Mouse (Mus musculus): ENCODE measurements at regions not wholly inside any gene's neighbourhood (a gene's known extent, or its start where the extent isn't known, plus 50 kb on each side); places are given as distances from the start of the nearest gene placed in this dataset.

GRCm38 (mm10) chr3:119949041-119949470 lies 164.8 kb upstream of the Ptbp2 start:
- peak; percentile 7 for DNase-seq
- H3K4me3 ChIP-seq (replicated peaks; ENCODE audit: extremely low read depth, low read depth, low read length): no peak overlapping the region
- 24% methylated on average over 17 of the region's 17 CpGs for WGBS

GRCm38 (mm10) chr3:119947126-119947525 lies 162.9 kb upstream of the Ptbp2 start:
- no peak for DNase-seq
- H3K4me1 ChIP-seq (ENCODE audit: control insufficient read depth, insufficient read depth, low read length): no peaks in the 10 kb centered on the region
- no peak overlapping the region for H3K4me3 ChIP-seq (replicated peaks; ENCODE audit: extremely low read depth, low read depth, low read length)
- WGBS: 88% methylated on average over 4 of the region's 4 CpGs
- TF ChIP-seq CTCF (IDR thresholded peaks at IDR 0.05; ENCODE audit: insufficient read depth, low read length) (no peak), POLR2A (IDR thresholded peaks at IDR 0.05; ENCODE audit: borderline replicate concordance, extremely low read depth, low read depth, low read length) (no peak)

More at GRCm38 (mm10) chr3:119949041-119949470, 164.8 kb upstream of the Ptbp2 start:
- TF ChIP-seq CTCF (IDR thresholded peaks at IDR 0.05; ENCODE audit: insufficient read depth, low read length) (no peak), POLR2A (IDR thresholded peaks at IDR 0.05; ENCODE audit: borderline replicate concordance, extremely low read depth, low read depth, low read length) (no peak)
- H3K4me1 ChIP-seq (ENCODE audit: control insufficient read depth, insufficient read depth, low read length): no peaks in the 10 kb centered on the region

GRCm38 (mm10) chr3:119944115-119944514 lies 159.8 kb upstream of the Ptbp2 start:
- no peaks in the 10 kb centered on the region for H3K4me1 ChIP-seq (ENCODE audit: control insufficient read depth, insufficient read depth, low read length)
- TF ChIP-seq POLR2A (IDR thresholded peaks at IDR 0.05; ENCODE audit: borderline replicate concordance, extremely low read depth, low read depth, low read length) (no peak), CTCF (IDR thresholded peaks at IDR 0.05; ENCODE audit: insufficient read depth, low read length) (no peak)
- DNase-seq: no peak
- H3K4me3 ChIP-seq (replicated peaks; ENCODE audit: extremely low read depth, low read depth, low read length): no peak overlapping the region
- WGBS: 67% methylated on average over 5 of the region's 5 CpGs

- TF ChIP-seq CTCF (IDR thresholded peaks at IDR 0.05; ENCODE audit: insufficient read depth, low read length): no peak
- no peak for TF ChIP-seq POLR2A (IDR thresholded peaks at IDR 0.05; ENCODE audit: borderline replicate concordance, extremely low read depth, low read depth, low read length)
- WGBS: 69% methylated on average over 1 of the region's 1 CpGs
- Histone ChIP-seq H3K4me1 (ENCODE audit: control insufficient read depth, insufficient read depth, low read length) (no peaks in the 10 kb centered on the region), H3K4me3 (replicated peaks; ENCODE audit: extremely low read depth, low read depth, low read length) (no peak overlapping the region)
- no peak for DNase-seq
Measured at GRCm38 (mm10) chr3:119939091-119939490, 154.8 kb upstream of the Ptbp2 start.

GRCm38 (mm10) chr3:119938425-119938824 lies 154.2 kb upstream of the Ptbp2 start:
- DNase-seq: no peak
- Histone ChIP-seq H3K4me3 (replicated peaks; ENCODE audit: extremely low read depth, low read depth, low read length) (no peak overlapping the region), H3K4me1 (ENCODE audit: control insufficient read depth, insufficient read depth, low read length) (0 out of 2 replicates have a peak, but pooled peaks cover 2% of the 10 kb centered on the region)
- WGBS: 69% methylated on average over 6 of the region's 6 CpGs
- TF ChIP-seq CTCF (IDR thresholded peaks at IDR 0.05; ENCODE audit: insufficient read depth, low read length): no peak
- TF ChIP-seq POLR2A (IDR thresholded peaks at IDR 0.05; ENCODE audit: borderline replicate concordance, extremely low read depth, low read depth, low read length): no peak

GRCm38 (mm10) chr3:119936526-119936925 lies 152.3 kb upstream of the Ptbp2 start:
- 78% methylated on average over 1 of the region's 1 CpGs for WGBS

GRCm38 (mm10) chr3:119933049-119933511 lies 148.8 kb upstream of the Ptbp2 start:
- no peak for TF ChIP-seq POLR2A (IDR thresholded peaks at IDR 0.05; ENCODE audit: borderline replicate concordance, extremely low read depth, low read depth, low read length)
- DNase-seq: no peak
- 31% methylated on average over 5 of the region's 5 CpGs for WGBS
- no peak overlapping the region for H3K4me3 ChIP-seq (replicated peaks; ENCODE audit: extremely low read depth, low read depth, low read length)
- 0 out of 2 replicates have a peak, but pooled peaks cover 2% of the 10 kb centered on the region for H3K4me1 ChIP-seq (ENCODE audit: control insufficient read depth, insufficient read depth, low read length)

More at GRCm38 (mm10) chr3:119936526-119936925, 152.3 kb upstream of the Ptbp2 start:
- Histone ChIP-seq H3K4me1 (ENCODE audit: control insufficient read depth, insufficient read depth, low read length) (0 out of 2 replicates have a peak, but pooled peaks cover 2% of the 10 kb centered on the region), H3K4me3 (replicated peaks; ENCODE audit: extremely low read depth, low read depth, low read length) (no peak overlapping the region)
- no peak for TF ChIP-seq POLR2A (IDR thresholded peaks at IDR 0.05; ENCODE audit: borderline replicate concordance, extremely low read depth, low read depth, low read length)
- TF ChIP-seq CTCF (IDR thresholded peaks at IDR 0.05; ENCODE audit: insufficient read depth, low read length): no peak
- DNase-seq: no peak

- no peaks in the 10 kb centered on the region for H3K4me1 ChIP-seq (ENCODE audit: control insufficient read depth, insufficient read depth, low read length)
- 58% methylated on average over 2 of the region's 2 CpGs for WGBS
- TF ChIP-seq CTCF (IDR thresholded peaks at IDR 0.05; ENCODE audit: insufficient read depth, low read length) (no peak), POLR2A (IDR thresholded peaks at IDR 0.05; ENCODE audit: borderline replicate concordance, extremely low read depth, low read depth, low read length) (no peak)
- H3K4me3 ChIP-seq (replicated peaks; ENCODE audit: extremely low read depth, low read depth, low read length): no peak overlapping the region
- no peak for DNase-seq
Measured at GRCm38 (mm10) chr3:119928281-119928680, 144.0 kb upstream of the Ptbp2 start.

GRCm38 (mm10) chr3:119919501-119920141 lies 135.4 kb upstream of the Ptbp2 start:
- 79% methylated on average over 4 of the region's 4 CpGs for WGBS
- no peaks in the 10 kb centered on the region for H3K4me1 ChIP-seq (ENCODE audit: control insufficient read depth, insufficient read depth, low read length)
- H3K4me3 ChIP-seq (replicated peaks; ENCODE audit: extremely low read depth, low read depth, low read length): no peak overlapping the region
- DNase-seq: no peak
- no peak for TF ChIP-seq POLR2A (IDR thresholded peaks at IDR 0.05; ENCODE audit: borderline replicate concordance, extremely low read depth, low read depth, low read length)
- TF ChIP-seq CTCF (IDR thresholded peaks at IDR 0.05; ENCODE audit: insufficient read depth, low read length): no peak
